Mouse (Mus musculus) midbrain, embryonic 13.5 days (tissue): ENCODE results near the gene 1700092M07Rik. TPM values are rescaled to one million over a fixed set of nuclear protein-coding genes. Genes with fewer than 3 reads are reported as not detected.

Experiments
- ATAC-seq: fragments of 200-750 bp; cut with Nextera tagmentation; 2 replicates; pipeline ENCODE4 v1.8.0; 2017; ENCODE audit warnings: mild to moderate bottlenecking, moderate TSS enrichment, moderate library complexity
- H3K27ac ChIP-seq: fragments of 300-500 bp; sonication (generic); 2 replicates; pipeline ENCODE4 v1.5.1; 2015; ENCODE audit warnings: inconsistent platforms, mild to moderate bottlenecking, moderate library complexity
- H3K27me3 ChIP-seq: fragments of 300-500 bp; sonication (generic); 2 replicates; pipeline ENCODE4 v1.6.1; 2015; ENCODE audit warnings: mild to moderate bottlenecking, inconsistent platforms
- H3K36me3 ChIP-seq: fragments of 300-500 bp; sonication (generic); 2 replicates; pipeline ENCODE4 v1.6.1; 2015; ENCODE audit warnings: mild to moderate bottlenecking, inconsistent platforms
- H3K4me1 ChIP-seq: fragments of 300-500 bp; sonication (generic); replicated peaks from 2 replicates; pipeline ENCODE4 v1.6.1; 2015; ENCODE audit warnings: inconsistent platforms
- H3K4me2 ChIP-seq: fragments of 300-500 bp; sonication (generic); replicated peaks from 2 replicates; pipeline ENCODE4 v1.6.1; 2015; ENCODE audit warnings: moderate library complexity, mild to moderate bottlenecking, inconsistent platforms
- H3K4me3 ChIP-seq: fragments of 300-500 bp; sonication (generic); replicated peaks from 2 replicates; pipeline ENCODE4 v1.5.1; 2015; ENCODE audit warnings: mild to moderate bottlenecking, inconsistent platforms
- H3K9ac ChIP-seq: fragments of 300-500 bp; sonication (generic); replicated peaks from 2 replicates; pipeline ENCODE4 v1.6.1; 2015; ENCODE audit warnings: mild to moderate bottlenecking, inconsistent platforms
- H3K9me3 ChIP-seq: fragments of 300-500 bp; sonication (generic); 2 replicates; pipeline ENCODE4 v1.6.1; 2016; ENCODE audit warnings: mild to moderate bottlenecking, inconsistent platforms
- WGBS: fragments of 180-500 bp; shearing (Covaris S2); methylation state at CpG from one replicate; pipeline ENCODE4 v1.1.7; 2015; 5-methylcytosine and 5-hydroxymethylcytosine counted together
- polyA plus RNA-seq: library from polyadenylated mRNA; unstranded; fragments of >200 nt; fragmentation: Nextera tagmentation; extraction: Ambion mirVana; gene quantifications from 2 replicates; pipeline ENCODE4 v1.2.1, GENCODE M21; 2015

The 1700092M07Rik gene
- polyA plus RNA-seq, 1 experiment from 2014 or later = 2.5 TPM

- ATAC-seq = no peak
- H3K27me3 ChIP-seq = no peaks in the 10 kb centered on the region
- 94% methylated on average over 2 of the region's 2 CpGs for WGBS
Observed at GRCm38 (mm10) chr19:8758899-8759298, 18.4 kb downstream of the 1700092M07Rik start.

GRCm38 (mm10) chr19:8760757-8761156 lies 20.2 kb downstream of the 1700092M07Rik start:
- WGBS = 95% methylated on average over 2 of the region's 2 CpGs
- Histone ChIP-seq H3K9me3 (no peaks in the 10 kb centered on the region), H3K4me1 (peaks cover 21% of the 10 kb centered on the region), H3K36me3 (peaks cover 38% of the 10 kb centered on the region), H3K9ac (no peak overlapping the region), H3K27ac (no peak overlapping the region), H3K4me3 (no peak overlapping the region), H3K27me3 (no peaks in the 10 kb centered on the region), H3K4me2 (no peak overlapping the region)
- no peak for ATAC-seq

More at GRCm38 (mm10) chr19:8758899-8759298, 18.4 kb downstream of the 1700092M07Rik start:
- Histone ChIP-seq H3K4me3 (0 out of 2 replicates have a peak overlapping the region, but pooled peaks have one; percentile 80), H3K9ac (no peak overlapping the region), H3K36me3 (peaks cover 33% of the 10 kb centered on the region), H3K27ac (no peak overlapping the region), H3K4me2 (peak overlapping the region; percentile 75; the same call in 1 of the 2 replicates), H3K4me1 (peaks cover 24% of the 10 kb centered on the region), H3K9me3 (no peaks in the 10 kb centered on the region)

GRCm38 (mm10) chr19:8763276-8763675 lies 22.8 kb downstream of the 1700092M07Rik start:
- H3K9ac ChIP-seq = no peak overlapping the region
- peaks cover 63% of the 10 kb centered on the region for H3K36me3 ChIP-seq
- no peak overlapping the region for H3K4me3 ChIP-seq
- H3K27me3 ChIP-seq = no peaks in the 10 kb centered on the region
- no peak overlapping the region for H3K27ac ChIP-seq
- no peaks in the 10 kb centered on the region for H3K9me3 ChIP-seq
- no peak overlapping the region for H3K4me2 ChIP-seq
- no peak for ATAC-seq
- peaks cover 8% of the 10 kb centered on the region for H3K4me1 ChIP-seq
- 98% methylated on average over 4 of the region's 4 CpGs for WGBS

- Histone ChIP-seq H3K27ac (no peak overlapping the region), H3K36me3 (peaks cover 86% of the 10 kb centered on the region), H3K9ac (no peak overlapping the region), H3K9me3 (no peaks in the 10 kb centered on the region), H3K27me3 (no peaks in the 10 kb centered on the region), H3K4me2 (no peak overlapping the region), H3K4me3 (no peak overlapping the region), H3K4me1 (peaks cover 5% of the 10 kb centered on the region)
- WGBS = 99% methylated on average over 9 of the region's 9 CpGs
- no peak for ATAC-seq
Observed at GRCm38 (mm10) chr19:8765562-8765961, 25.0 kb downstream of the 1700092M07Rik start.

- peak within 1 kb of the TSS; percentile 96 for H3K9ac ChIP-seq
- H3K4me1 ChIP-seq = peaks cover 41% of the 10 kb centered on the region
- H3K27ac ChIP-seq = peak within 1 kb of the TSS; percentile 91
- ATAC-seq = peak; percentile 73
- H3K36me3 ChIP-seq = peaks cover 61% of the 10 kb centered on the region
- peak within 1 kb of the TSS; percentile 82 for H3K4me3 ChIP-seq
- WGBS = 21% methylated on average over 29 of the region's 29 CpGs
- H3K9me3 ChIP-seq = no peaks in the 10 kb centered on the region
- no peaks in the 10 kb centered on the region for H3K27me3 ChIP-seq
- peak within 1 kb of the TSS; percentile 100 for H3K4me2 ChIP-seq
Observed at GRCm38 (mm10) chr19:8770567-8771270, 30.2 kb downstream of the 1700092M07Rik start, which contains the start of gene Tmem223. Tmem223 (plus strand) TSS chr19:8770996.

GRCm38 (mm10) chr19:8772996-8773395 lies 32.5 kb downstream of the 1700092M07Rik start:
- H3K9me3 ChIP-seq = no peaks in the 10 kb centered on the region
- H3K36me3 ChIP-seq = peaks cover 40% of the 10 kb centered on the region
- H3K27ac ChIP-seq = 0 out of 2 replicates have a peak overlapping the region, but pooled peaks have one; percentile 5
- peak overlapping the region; percentile 100 for H3K4me2 ChIP-seq
- no peak for ATAC-seq
- H3K9ac ChIP-seq = no peak overlapping the region
- peak overlapping the region; percentile 70 for H3K4me3 ChIP-seq
- H3K4me1 ChIP-seq = peaks cover 42% of the 10 kb centered on the region
- H3K27me3 ChIP-seq = no peaks in the 10 kb centered on the region
- WGBS = 89% methylated on average over 5 of the region's 5 CpGs

GRCm38 (mm10) chr19:8773409-8773808 lies 32.9 kb downstream of the 1700092M07Rik start:
- Histone ChIP-seq H3K4me2 (peak overlapping the region; percentile 100), H3K4me1 (peaks cover 42% of the 10 kb centered on the region), H3K4me3 (peak overlapping the region; percentile 70), H3K27me3 (no peaks in the 10 kb centered on the region), H3K9ac (peak overlapping the region; percentile 95; the same call in 1 of the 2 replicates), H3K36me3 (peaks cover 40% of the 10 kb centered on the region), H3K27ac (peak overlapping the region; percentile 99; the same call in 1 of the 2 replicates), H3K9me3 (no peaks in the 10 kb centered on the region)
- WGBS = 55% methylated on average over 6 of the region's 6 CpGs
- no peak for ATAC-seq

- H3K27ac ChIP-seq = peak within 1 kb of the TSS; percentile 99
- H3K4me3 ChIP-seq = peak within 1 kb of the TSS; percentile 70
- H3K4me1 ChIP-seq = peaks cover 42% of the 10 kb centered on the region
- peak within 1 kb of the TSS; percentile 100 for H3K4me2 ChIP-seq
- H3K27me3 ChIP-seq = no peaks in the 10 kb centered on the region
- H3K9me3 ChIP-seq = no peaks in the 10 kb centered on the region
- under 1% methylated on average over 68 of the region's 68 CpGs for whole genome bisulfite sequencing
- ATAC-seq = peak; percentile 94
- H3K9ac ChIP-seq = peak within 1 kb of the TSS; percentile 95
- H3K36me3 ChIP-seq = peaks cover 37% of the 10 kb centered on the region
Observed at GRCm38 (mm10) chr19:8774086-8774835, 33.7 kb downstream of the 1700092M07Rik start, which contains the start of gene Tmem179b. Tmem179b (minus strand) TSS chr19:8774467.

- H3K27ac ChIP-seq = peak overlapping the region; percentile 99
- no peaks in the 10 kb centered on the region for H3K27me3 ChIP-seq
- peak overlapping the region; percentile 100 for H3K4me2 ChIP-seq
- no peaks in the 10 kb centered on the region for H3K9me3 ChIP-seq
- no peak for ATAC-seq
- H3K9ac ChIP-seq = peak overlapping the region; percentile 95
- H3K4me1 ChIP-seq = peaks cover 42% of the 10 kb centered on the region
- H3K4me3 ChIP-seq = peak overlapping the region; percentile 70
- WGBS = 5% methylated on average over 20 of the region's 20 CpGs
- H3K36me3 ChIP-seq = peaks cover 34% of the 10 kb centered on the region
Observed at GRCm38 (mm10) chr19:8774951-8775421, 34.5 kb downstream of the 1700092M07Rik start.

GRCm38 (mm10) chr19:8786008-8786781 lies 45.7 kb downstream of the 1700092M07Rik start, which contains the start of gene Taf6l:
Taf6l (minus strand) TSS chr19:8786417.
- Histone ChIP-seq H3K4me2 (peak within 1 kb of the TSS; percentile 59), H3K36me3 (peaks cover 34% of the 10 kb centered on the region), H3K4me1 (peaks cover 34% of the 10 kb centered on the region), H3K27ac (peak within 1 kb of the TSS; percentile 74), H3K9me3 (no peaks in the 10 kb centered on the region), H3K9ac (peak within 1 kb of the TSS; percentile 72), H3K27me3 (no peaks in the 10 kb centered on the region), H3K4me3 (peak within 1 kb of the TSS; percentile 73)
- WGBS = 1% methylated on average over 31 of the region's 32 CpGs
- peak; percentile 100 for ATAC-seq

- WGBS = 19% methylated on average over 3 of the region's 3 CpGs
- peaks cover 34% of the 10 kb centered on the region for H3K4me1 ChIP-seq
- H3K9ac ChIP-seq = peak overlapping the region; percentile 36; the same call in 1 of the 2 replicates
- no peak overlapping the region for H3K4me3 ChIP-seq
- H3K4me2 ChIP-seq = no peak overlapping the region
- ATAC-seq = no peak
- H3K36me3 ChIP-seq = peaks cover 24% of the 10 kb centered on the region
- peaks cover 3% of the 10 kb centered on the region; the same call in 1 of the 2 replicates for H3K9me3 ChIP-seq
- H3K27ac ChIP-seq = peak overlapping the region; percentile 78
- no peaks in the 10 kb centered on the region for H3K27me3 ChIP-seq
Observed at GRCm38 (mm10) chr19:8788521-8788920, 48.0 kb downstream of the 1700092M07Rik start.
